Mouse (Mus musculus) MEL (cell line): ENCODE measurements around the gene Atp1a1.

Experiments
- CTCF ChIP-seq, 3 experiments: IDR thresholded peaks in 2 of 3; conservative IDR thresholded peaks in 1 of 3; 2 replicates each; pipeline ENCODE4 v1.5.1; 2011 to 2012; ENCODE audit warnings: low read length in 3 of 3, low read depth in 2 of 3, mild to moderate bottlenecking in 2 of 3, improper control_type of control experiment in 1 of 3, inconsistent platforms in 1 of 3, mixed read lengths in 1 of 3, moderate library complexity in 1 of 3; ENCODE audit not compliant: control insufficient read depth in 1 of 3, insufficient read depth in 1 of 3, poor library complexity in 1 of 3, severe bottlenecking in 1 of 3
- EP300 ChIP-seq, 2 experiments: IDR thresholded peaks; 2 replicates each; pipeline ENCODE4 v1.6.1; 2011; ENCODE audit warnings: improper control_type of control experiment in 2 of 2, low read length in 2 of 2, low read depth in 1 of 2, mild to moderate bottlenecking in 1 of 2
- GATA1 ChIP-seq: IDR thresholded peaks from 2 replicates; pipeline ENCODE4 v1.6.1; 2011; ENCODE audit warnings: low read depth, low read length, improper control_type of control experiment
- POLR2A ChIP-seq, 2 experiments: IDR thresholded peaks; 2 replicates each; pipeline ENCODE4 v1.6.1; 2011 to 2012; ENCODE audit warnings: low read length in 2 of 2, mild to moderate bottlenecking in 2 of 2, control low read depth in 1 of 2, improper control_type of control experiment in 1 of 2, low read depth in 1 of 2, moderate library complexity in 1 of 2; ENCODE audit not compliant: control insufficient read depth in 1 of 2, insufficient read depth in 1 of 2, poor library complexity in 1 of 2
- POLR2AphosphoS2 ChIP-seq: IDR thresholded peaks from 2 replicates; pipeline ENCODE4 v1.6.1; 2011; ENCODE audit warnings: low read length, improper control_type of control experiment
- USF2 ChIP-seq, 2 experiments: IDR thresholded peaks; 2 replicates each; pipeline ENCODE4 v1.6.1; 2011 to 2012; ENCODE audit warnings: improper control_type of control experiment in 2 of 2, low read length in 2 of 2, borderline replicate concordance in 1 of 2, inconsistent platforms in 1 of 2, low read depth in 1 of 2, mild to moderate bottlenecking in 1 of 2; ENCODE audit not compliant: insufficient read depth in 1 of 2

DNA sequence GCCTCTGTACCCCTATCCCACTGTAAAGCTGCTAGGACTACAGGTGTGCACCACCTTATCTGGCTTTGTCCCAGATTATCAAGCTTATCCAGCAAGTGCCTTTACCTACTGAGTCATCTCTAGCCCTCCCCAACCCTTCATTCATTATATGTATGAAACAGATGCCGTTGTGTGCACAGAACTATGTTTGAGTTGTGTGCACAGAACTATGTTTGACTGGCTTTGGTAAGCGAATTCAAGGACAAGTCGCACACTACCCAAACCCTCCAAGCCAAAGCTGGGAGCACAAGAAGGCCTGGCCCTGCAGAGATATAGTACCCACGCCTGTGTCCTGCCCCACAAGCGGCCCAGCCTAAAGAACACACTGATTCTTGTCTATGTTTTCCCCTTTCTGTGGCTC lies 42.5 kb downstream of the Atp1a1 start:
- no peak for TF ChIP-seq CTCF (IDR thresholded peaks at IDR 0.05 in 2 of 3, conservative IDR thresholded peaks at IDR 0.05 in 1 of 3; ENCODE audit: control insufficient read depth in 1 of 3, insufficient read depth in 1 of 3, low read depth in 2 of 3, low read length in 3 of 3, poor library complexity in 1 of 3, severe bottlenecking in 1 of 3)
- TF ChIP-seq EP300 (IDR thresholded peaks at IDR 0.05; ENCODE audit: low read depth in 1 of 2, low read length in 2 of 2) = no peak
- TF ChIP-seq POLR2AphosphoS2 = no peak
- no peak for TF ChIP-seq POLR2A (IDR thresholded peaks at IDR 0.05; ENCODE audit: control insufficient read depth in 1 of 2, insufficient read depth in 1 of 2, low read depth in 1 of 2, low read length in 2 of 2, poor library complexity in 1 of 2)
- TF ChIP-seq GATA1 = no peak
- no peak for TF ChIP-seq USF2 (IDR thresholded peaks at IDR 0.05; ENCODE audit: borderline replicate concordance in 1 of 2, insufficient read depth in 1 of 2, low read depth in 1 of 2, low read length in 2 of 2)
